Mouse (Mus musculus): ENCODE measurements around the gene Gm6803.
"Not testable (repeated sequence)": the region's sequence is repeated elsewhere in the genome, so short reads cannot be mapped to it uniquely, and the experiment has no call there.

DNA sequence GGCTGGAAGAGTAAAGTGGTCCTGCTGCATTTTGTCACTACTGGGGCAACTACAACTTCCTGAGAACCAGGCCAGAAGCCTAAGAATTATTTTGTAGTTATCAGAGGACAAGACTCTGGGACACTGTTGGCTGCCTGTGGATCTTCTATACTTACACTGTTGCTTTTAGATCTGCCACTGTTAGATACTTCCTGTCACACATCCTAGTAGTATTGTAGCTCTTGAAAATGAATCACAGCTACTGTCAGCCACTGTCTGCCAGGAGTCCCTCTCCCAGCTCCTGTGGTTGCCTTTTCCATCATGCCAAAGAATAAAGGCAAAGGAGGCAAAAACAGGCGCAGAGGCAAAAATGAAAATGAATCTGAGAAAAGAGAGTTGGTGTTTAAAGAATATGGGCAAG lies 8.1 kb upstream of the Gm6803 start, which contains the start of gene Gm2056:
- not testable (repeated sequence) for TF ChIP-seq CTCF (conservative IDR thresholded peaks at IDR 0.05; ENCODE audit: insufficient read depth, insufficient read length, low read depth, low read length); POLR2A (IDR thresholded peaks at IDR 0.05; ENCODE audit: low read depth, low read length)
